Mouse (Mus musculus) intestine, postnatal 0 days (tissue): Measurements from ENCODE around the gene Klf11. TPM values are rescaled to one million over a fixed set of nuclear protein-coding genes. Genes with fewer than 3 reads are reported as not detected.

Source experiments
- ATAC-seq: fragments of 200-750 bp; cut with Nextera tagmentation; 2 replicates; pipeline ENCODE4 v1.8.0; 2017; ENCODE audit warnings: mild to moderate bottlenecking, moderate TSS enrichment, moderate library complexity
- H3K27ac ChIP-seq: fragments of 300-500 bp; sonication (generic); 2 replicates; pipeline ENCODE4 v1.5.1; 2014; ENCODE audit warnings: mild to moderate bottlenecking, low read depth, low read length, moderate library complexity
- H3K27me3 ChIP-seq: fragments of 300-500 bp; sonication (generic); replicated peaks from 2 replicates; pipeline ENCODE4 v1.6.1; 2014; ENCODE audit warnings: low read length, mixed read lengths; ENCODE audit not compliant: control insufficient read depth, insufficient read depth
- H3K36me3 ChIP-seq: fragments of 300-500 bp; sonication (generic); 2 replicates; pipeline ENCODE4 v1.6.1; 2014; ENCODE audit warnings: mild to moderate bottlenecking, moderate library complexity; ENCODE audit not compliant: control insufficient read depth, insufficient read depth
- H3K4me1 ChIP-seq: fragments of 300-500 bp; sonication (generic); replicated peaks from 2 replicates; pipeline ENCODE4 v1.6.1; 2014; ENCODE audit warnings: antibody characterized with exemption, low read length, mixed read lengths; ENCODE audit not compliant: control insufficient read depth, insufficient read depth
- H3K4me2 ChIP-seq: fragments of 300-500 bp; sonication (generic); replicated peaks from 2 replicates; pipeline ENCODE4 v1.6.1; 2014; ENCODE audit warnings: low read depth, mild to moderate bottlenecking, moderate library complexity
- H3K4me3 ChIP-seq: fragments of 300-500 bp; sonication (generic); 2 replicates; pipeline ENCODE4 v1.5.1; 2014; ENCODE audit warnings: low read depth, low read length
- H3K9ac ChIP-seq: fragments of 300-500 bp; sonication (generic); 2 replicates; pipeline ENCODE4 v1.6.1; 2014; ENCODE audit warnings: mild to moderate bottlenecking, low read depth, low read length
- H3K9me3 ChIP-seq: fragments of 300-500 bp; sonication (generic); 2 replicates; pipeline ENCODE4 v1.6.1; 2016; ENCODE audit warnings: mixed run types; ENCODE audit not compliant: control insufficient read depth
- CTCF ChIP-seq: sonication (generic); IDR thresholded peaks from 2 replicates; pipeline ENCODE4 v1.5.1; 2016; ENCODE audit warnings: low read depth, mild to moderate bottlenecking, control low read depth, antibody characterized with exemption, moderate library complexity
- WGBS: fragments of 180-500 bp; shearing (Covaris S2); extraction: QIAGEN DNeasy Blood & Tissue Kit; methylation state at CpG from one replicate; pipeline ENCODE4 v1.1.7; 2014; 5-methylcytosine and 5-hydroxymethylcytosine counted together
- polyA plus RNA-seq: library from polyadenylated mRNA; unstranded; fragments of >200 nt; fragmentation: Nextera tagmentation; extraction: Ambion mirVana; gene quantifications from 2 replicates; pipeline ENCODE4 v1.2.1, GENCODE M21; 2015

The Klf11 gene
- 7.3 and 8.1 TPM in 2 replicates for polyA plus RNA-seq

GRCm38 (mm10) chr12:24651063-24651557 lies at the start of gene Klf11:
TSS of gene Klf11 (plus strand) at chr12:24651274.
- peak; percentile 93 for ATAC-seq
- H3K27me3 ChIP-seq = no peaks in the 10 kb centered on the region
- H3K9me3 ChIP-seq = no peaks in the 10 kb centered on the region
- H3K4me2 ChIP-seq = peak within 1 kb of the TSS; percentile 70
- WGBS = under 1% methylated on average over 64 of the region's 68 CpGs
- peaks cover 7% of the 10 kb centered on the region; the same call in 1 of the 2 replicates for H3K4me1 ChIP-seq
- peak within 1 kb of the TSS; percentile 98 for H3K9ac ChIP-seq
- peak within 1 kb of the TSS; percentile 99 for H3K27ac ChIP-seq
- peak; percentile 15; the same call in 1 of the 2 replicates for TF ChIP-seq CTCF
- peaks cover 28% of the 10 kb centered on the region for H3K36me3 ChIP-seq
- H3K4me3 ChIP-seq = peak within 1 kb of the TSS; percentile 98

- Histone ChIP-seq H3K27ac (no peak overlapping the region), H3K4me3 (no peak overlapping the region), H3K4me2 (no peak overlapping the region), H3K9ac (no peak overlapping the region), H3K27me3 (no peaks in the 10 kb centered on the region), H3K4me1 (no peaks in the 10 kb centered on the region), H3K9me3 (no peaks in the 10 kb centered on the region), H3K36me3 (no peaks in the 10 kb centered on the region)
- WGBS = 29% methylated on average over 2 of the region's 2 CpGs
- TF ChIP-seq CTCF = peak; percentile 87
- no peak for ATAC-seq
Measured at GRCm38 (mm10) chr12:24603266-24603665, 47.8 kb upstream of the Klf11 start.

- no peak overlapping the region for H3K27ac ChIP-seq
- no peaks in the 10 kb centered on the region for H3K4me1 ChIP-seq
- no peak overlapping the region for H3K9ac ChIP-seq
- no peak overlapping the region for H3K4me3 ChIP-seq
- no peak overlapping the region for H3K4me2 ChIP-seq
- 77% methylated on average over 10 of the region's 10 CpGs for WGBS
- ATAC-seq = no peak
- no peaks in the 10 kb centered on the region for H3K9me3 ChIP-seq
- TF ChIP-seq CTCF = no peak
- no peaks in the 10 kb centered on the region for H3K36me3 ChIP-seq
- no peaks in the 10 kb centered on the region for H3K27me3 ChIP-seq
Measured at GRCm38 (mm10) chr12:24606166-24606565, 44.9 kb upstream of the Klf11 start.

GRCm38 (mm10) chr12:24612591-24612990 lies 38.5 kb upstream of the Klf11 start:
- H3K4me2 ChIP-seq = no peak overlapping the region
- ATAC-seq = no peak
- WGBS = 82% methylated on average over 6 of the region's 6 CpGs
- no peak overlapping the region for H3K27ac ChIP-seq
- H3K9me3 ChIP-seq = no peaks in the 10 kb centered on the region
- TF ChIP-seq CTCF = no peak
- no peaks in the 10 kb centered on the region for H3K27me3 ChIP-seq
- H3K36me3 ChIP-seq = no peaks in the 10 kb centered on the region
- no peak overlapping the region for H3K4me3 ChIP-seq
- H3K9ac ChIP-seq = no peak overlapping the region
- H3K4me1 ChIP-seq = no peaks in the 10 kb centered on the region

- no peak overlapping the region for H3K4me3 ChIP-seq
- H3K9me3 ChIP-seq = no peaks in the 10 kb centered on the region
- TF ChIP-seq CTCF = no peak
- no peak overlapping the region for H3K4me2 ChIP-seq
- no peak overlapping the region for H3K9ac ChIP-seq
- H3K36me3 ChIP-seq = no peaks in the 10 kb centered on the region
- no peaks in the 10 kb centered on the region for H3K27me3 ChIP-seq
- H3K27ac ChIP-seq = no peak overlapping the region
- no peaks in the 10 kb centered on the region for H3K4me1 ChIP-seq
- 61% methylated on average over 17 of the region's 17 CpGs for WGBS
- no peak for ATAC-seq
Measured at GRCm38 (mm10) chr12:24614452-24615075, 36.5 kb upstream of the Klf11 start.

GRCm38 (mm10) chr12:24615140-24615539 lies 35.9 kb upstream of the Klf11 start:
- Histone ChIP-seq H3K9me3 (no peaks in the 10 kb centered on the region), H3K9ac (no peak overlapping the region), H3K36me3 (no peaks in the 10 kb centered on the region), H3K27ac (no peak overlapping the region), H3K27me3 (no peaks in the 10 kb centered on the region), H3K4me3 (no peak overlapping the region), H3K4me2 (no peak overlapping the region), H3K4me1 (no peaks in the 10 kb centered on the region)
- 55% methylated on average over 3 of the region's 3 CpGs for WGBS
- no peak for TF ChIP-seq CTCF
- ATAC-seq = no peak
